Mouse (Mus musculus): ENCODE data around the gene Tead1.

Tead1 gene

DNA sequence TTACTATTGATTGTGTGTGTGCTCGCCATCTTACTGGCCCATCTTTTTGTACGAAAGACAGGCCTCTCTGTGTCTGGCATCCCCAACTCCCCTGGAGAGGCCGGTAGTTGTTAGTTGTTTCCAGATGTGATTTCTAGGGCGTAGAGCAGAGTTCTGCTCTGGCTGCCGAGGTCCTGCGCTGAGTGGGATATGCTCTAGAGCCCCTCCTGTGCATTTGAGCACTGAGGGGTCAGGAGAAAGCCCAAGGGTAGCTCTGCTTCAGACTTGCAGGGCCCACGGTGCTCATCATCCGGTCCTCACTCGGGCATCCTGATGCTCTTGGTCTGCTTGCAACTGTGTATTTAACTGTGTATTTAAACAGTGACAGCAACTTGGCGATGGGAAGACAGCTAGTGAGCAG is 7.5 kb downstream of the Tead1 start:
- DNase-seq: no peak

DNA sequence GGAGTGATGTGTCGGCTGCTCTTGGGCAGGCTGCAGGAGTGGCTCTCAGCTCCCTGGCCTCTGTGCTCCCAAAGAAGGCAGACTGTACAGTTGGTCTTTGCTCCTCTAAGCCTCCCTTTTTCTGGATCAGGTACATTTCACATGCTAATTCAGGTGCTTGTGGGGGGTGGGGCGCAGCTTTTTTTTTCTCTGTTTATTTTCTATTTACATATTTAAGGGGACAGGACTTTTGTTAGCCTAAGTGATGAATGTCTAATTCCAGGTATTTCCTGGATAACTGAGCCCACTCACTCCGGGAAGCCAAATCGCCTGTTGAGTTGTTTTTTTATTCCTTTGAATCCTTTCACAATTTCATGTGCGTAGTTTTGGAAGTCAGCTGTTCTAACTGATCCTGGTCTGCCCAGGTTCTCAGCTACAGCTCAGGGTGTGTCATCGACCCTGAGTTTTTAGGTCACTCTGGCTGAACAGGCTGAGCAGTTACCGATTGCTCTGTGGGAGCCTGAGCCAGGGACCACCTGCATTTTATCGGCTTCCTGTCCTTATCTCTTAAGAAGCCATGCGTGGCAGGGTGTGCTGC is 9.4 kb downstream of the Tead1 start:
- no peak for DNase-seq

DNA sequence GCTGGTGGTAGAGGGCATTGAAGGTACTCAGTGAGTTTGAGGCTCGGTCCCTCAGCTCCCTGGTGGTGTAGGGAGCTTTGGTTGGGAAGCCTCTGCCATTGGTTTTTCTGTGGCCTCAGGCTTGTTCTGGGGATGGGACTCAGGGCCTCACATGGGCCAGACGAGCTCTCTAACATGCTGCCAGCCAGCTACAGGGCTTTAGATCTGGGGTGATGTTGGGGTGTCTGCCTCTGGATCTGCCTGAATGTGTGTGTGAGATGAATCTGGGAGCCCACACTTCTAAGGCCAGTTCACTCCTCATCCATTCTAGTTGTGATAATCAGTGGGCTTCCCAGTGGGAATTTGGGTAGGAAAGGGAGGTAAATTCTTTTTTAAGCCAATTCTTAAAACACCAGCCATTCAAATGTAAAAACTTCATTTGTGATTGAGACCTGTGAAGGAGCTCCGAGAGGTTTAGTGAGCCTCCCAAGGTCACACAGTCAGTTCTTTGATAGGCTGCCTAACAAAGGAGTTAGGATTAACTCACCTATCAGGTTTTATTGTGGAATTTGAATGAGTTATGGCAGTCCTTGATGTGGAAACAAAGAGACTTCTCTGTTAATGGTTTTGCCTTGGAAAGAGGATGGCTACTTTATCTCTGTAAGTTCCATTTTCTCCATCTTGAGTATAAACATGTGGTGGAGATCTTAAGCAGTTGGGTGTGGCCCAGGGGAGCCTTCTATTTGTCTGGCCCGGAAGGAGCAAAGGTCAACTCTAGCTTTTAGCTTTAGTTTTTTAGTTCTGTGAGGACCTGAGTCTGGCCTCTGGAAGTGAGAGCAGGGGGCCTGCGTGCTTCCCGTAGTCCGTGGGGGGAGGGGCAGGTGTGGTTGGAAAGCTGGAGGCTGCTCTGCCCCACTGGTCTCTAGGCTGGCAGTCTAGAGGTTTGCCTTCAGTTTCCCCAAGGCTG is 12.0 kb downstream of the Tead1 start:
- no peak for DNase-seq

DNA sequence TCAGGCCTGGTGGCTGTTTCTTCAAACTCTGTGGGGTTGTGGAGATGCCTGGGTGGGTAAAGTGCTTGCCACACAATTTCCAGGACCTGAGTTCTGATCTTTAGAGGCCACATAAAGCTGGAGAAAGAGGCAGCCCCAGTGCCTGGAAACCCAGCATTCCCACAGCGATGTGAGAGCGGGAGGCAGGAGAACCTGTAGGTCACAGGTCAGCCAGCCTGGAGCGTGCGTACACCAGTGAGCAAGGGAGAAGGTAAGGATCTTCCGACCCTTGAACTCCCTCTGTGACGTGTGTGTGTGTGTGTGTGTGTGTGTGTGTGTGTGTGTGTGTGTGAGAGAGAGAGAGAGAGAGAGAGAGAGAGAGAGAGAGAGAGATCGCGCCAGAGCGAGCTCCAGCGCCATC is 14.4 kb downstream of the Tead1 start:
- DNase-seq: no peak

DNA sequence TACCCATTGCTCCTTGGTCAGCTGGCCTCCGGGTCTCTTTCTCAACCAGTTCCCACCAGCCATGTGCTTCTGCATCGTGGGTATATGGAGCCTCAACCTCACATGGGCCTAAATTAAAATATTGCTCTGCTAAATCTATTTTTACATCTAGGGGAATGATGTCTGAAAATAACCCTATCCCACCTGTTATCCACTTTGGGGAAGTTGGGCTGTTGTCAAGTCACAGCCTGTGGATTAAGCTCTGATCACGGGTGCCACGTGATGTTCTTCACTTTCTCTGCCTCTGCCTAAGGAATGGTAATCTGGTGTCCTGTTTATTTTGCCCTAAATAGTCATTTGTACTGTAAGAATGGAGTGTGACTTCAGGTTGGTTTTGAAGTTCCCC is 17.7 kb downstream of the Tead1 start:
- DNase-seq: no peak

DNA sequence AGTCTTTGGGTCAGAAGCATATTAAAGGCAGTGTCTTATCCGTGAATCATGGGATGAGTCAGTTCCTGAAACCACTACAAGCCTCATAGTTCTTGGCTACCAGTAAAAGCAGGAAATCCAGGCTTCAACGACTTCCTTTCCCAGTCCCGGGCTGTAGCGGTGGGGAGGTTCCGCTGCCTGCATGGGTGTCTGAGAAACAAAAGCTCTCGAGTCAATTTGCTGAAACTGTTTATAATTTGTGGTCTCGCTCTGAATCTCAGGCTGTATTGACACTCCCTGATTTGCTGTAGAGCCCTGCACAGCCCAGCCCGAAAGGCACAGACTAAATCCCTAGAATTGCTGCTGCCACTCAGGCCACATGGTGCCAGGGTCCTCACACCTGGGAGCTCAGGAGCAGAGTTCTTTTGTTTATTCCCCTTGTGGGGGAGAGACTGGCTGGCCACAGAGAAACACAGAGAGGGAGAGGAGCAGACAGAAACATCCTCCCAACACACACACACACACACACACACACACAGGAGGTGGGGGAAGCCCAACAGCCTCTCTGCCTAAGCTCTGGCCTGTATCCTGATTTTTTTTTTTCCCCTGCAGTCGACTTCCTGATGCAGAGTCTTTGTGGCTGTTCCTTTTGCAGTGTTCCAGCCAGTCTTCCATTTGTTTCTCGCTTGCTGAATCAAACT is 18.2 kb downstream of the Tead1 start:
- no peak for DNase-seq

DNA sequence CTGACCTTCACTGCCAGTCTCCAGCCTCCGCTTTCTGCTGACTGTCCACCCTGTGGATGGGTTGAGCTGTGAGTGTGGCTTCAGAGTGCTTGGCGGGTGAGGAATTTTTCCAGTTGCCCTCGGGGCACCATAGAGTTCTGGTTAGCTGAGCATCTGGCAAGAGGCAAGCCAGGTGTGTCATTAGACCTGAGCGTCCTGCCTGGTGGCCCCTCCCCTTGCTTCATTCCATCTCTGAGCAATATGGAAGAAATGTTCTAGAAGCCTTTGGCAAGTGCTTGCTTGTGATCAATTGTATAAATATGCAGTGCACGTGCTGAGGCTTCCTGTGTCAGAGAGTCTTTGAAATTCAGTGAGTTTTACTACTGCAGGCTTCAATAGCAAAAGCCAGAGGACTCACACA is 21.0 kb downstream of the Tead1 start:
- no peak for DNase-seq

DNA sequence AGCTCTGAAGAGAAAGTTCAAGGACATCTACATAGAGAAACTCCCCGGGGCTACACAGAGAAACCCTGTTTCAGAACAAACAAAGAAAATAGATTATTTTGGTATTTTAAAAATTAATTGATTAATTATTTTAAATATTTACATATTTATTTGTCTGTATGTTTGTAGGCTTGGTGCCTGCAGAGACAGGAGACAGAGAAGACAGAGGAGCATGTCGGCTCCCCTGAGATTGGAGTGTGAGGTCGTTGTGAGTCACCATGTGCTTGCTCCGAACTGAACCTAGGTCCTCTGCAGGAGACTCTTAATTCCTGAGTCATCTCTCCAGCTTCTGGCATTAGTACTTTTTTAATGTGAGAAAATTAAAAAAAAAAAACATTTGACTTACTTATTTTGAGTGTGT is 24.2 kb downstream of the Tead1 start:
- no peak for DNase-seq

DNA sequence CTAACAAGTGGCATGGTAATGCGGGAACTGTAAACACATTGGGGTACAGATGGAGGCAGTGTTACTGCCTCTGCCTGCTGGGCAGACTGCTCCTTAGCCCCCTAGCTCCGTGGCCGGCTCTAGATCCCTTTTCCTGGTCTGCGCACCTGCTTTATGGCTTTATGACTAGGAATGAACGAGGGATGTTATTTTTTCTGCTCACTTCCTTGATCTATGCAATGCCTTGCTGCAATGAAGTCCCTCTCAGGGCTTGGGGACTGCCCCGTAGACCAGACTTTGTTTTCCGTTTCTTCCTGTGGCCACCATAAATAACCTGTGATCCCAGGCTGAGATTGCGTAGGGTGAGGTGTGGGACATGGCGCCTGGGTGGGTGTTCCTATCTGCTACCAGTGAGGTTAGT is 26.8 kb downstream of the Tead1 start:
- no peak for DNase-seq

DNA sequence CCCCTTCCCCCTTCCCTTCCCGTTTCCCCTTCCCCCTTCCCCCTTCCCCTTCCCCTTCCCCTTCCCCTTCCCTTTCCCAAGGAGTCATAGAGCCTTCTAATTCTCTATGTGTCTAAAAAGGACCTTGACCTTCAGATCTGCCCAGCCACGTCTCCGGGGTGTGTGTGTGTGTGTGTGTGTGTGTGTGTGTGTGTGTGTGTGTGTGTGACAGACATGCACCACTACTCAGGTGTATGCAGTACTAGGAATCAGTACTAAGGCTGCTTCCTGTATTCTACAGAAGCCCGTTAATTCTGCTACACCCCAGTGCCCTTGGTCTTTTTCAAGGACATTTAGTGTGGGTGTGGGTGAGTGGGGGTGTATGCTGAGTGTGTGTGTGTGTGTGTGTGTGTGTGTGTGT is 27.6 kb downstream of the Tead1 start:
- no peak for DNase-seq

DNA sequence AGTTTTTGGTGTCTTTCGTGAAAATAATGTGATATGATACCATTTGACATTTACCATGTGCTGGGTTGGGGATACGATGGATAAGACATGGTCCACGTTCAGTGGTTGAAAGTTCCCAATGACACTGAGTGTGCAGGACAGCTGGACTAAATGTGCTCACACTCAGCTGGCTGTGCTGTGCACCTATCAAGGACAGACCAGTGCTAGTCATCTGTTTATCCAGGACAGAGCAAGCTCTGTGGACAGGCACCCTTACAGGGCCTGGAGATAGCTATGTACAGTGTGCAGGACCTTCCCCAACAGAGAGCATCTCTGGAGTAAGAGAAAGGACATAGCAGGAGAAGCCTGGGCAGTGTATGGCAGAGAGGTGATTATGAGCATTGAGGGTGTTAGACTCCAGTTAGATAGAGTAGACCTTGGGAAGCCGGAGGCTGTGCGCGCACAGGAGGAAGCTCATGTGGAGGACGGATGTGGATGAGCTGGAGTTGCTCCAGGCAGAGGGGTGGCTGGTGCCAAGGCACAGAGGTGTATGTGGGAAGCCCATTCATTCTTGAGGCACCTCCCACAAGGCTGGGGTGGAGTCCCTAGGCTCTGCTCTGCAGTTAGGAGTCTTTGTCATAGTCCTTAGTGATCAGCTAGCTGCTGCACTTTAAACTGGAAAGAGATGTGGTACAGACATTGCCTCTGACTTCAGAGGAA is 31.4 kb downstream of the Tead1 start:
- no peak for DNase-seq

DNA sequence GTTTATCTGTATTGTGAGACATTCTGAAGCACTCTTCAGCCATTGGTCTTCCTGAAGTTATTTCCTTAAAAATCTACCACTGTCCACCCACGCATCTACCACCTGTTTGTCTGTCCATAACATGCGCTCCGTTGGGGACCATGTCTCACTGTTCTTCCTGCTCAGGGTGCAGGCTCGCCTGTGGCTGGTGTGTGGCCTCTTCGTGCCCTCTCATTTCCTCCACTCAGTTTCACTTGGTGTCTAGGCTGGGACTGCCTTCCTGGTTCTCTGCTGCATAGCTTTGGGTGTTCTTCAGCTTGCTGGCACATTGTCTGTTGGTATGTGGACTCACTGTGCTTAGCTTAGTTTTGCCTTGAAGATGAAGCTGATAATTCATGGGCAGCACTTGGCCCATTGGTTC is 32.9 kb downstream of the Tead1 start:
- no peak for DNase-seq

DNA sequence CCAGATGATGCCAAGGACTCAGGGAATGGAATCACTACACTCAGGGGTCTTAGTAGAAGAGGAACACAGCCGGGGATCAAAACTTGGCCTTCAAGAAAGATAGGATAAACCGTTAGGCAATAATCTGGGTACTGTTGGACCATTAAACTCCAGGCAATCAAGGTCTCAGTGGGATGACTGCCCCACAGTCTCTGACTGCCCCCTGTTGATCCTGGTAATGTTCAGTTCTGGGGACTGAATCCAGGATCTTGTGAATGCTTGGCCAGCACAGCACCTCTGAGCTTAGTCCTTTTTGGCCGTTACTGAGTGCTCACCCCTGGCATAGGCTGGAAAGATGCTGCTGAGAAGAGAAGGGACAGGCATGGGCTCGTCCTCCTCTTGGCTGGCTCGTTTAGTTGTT is 34.4 kb downstream of the Tead1 start:
- DNase-seq: no peak

DNA sequence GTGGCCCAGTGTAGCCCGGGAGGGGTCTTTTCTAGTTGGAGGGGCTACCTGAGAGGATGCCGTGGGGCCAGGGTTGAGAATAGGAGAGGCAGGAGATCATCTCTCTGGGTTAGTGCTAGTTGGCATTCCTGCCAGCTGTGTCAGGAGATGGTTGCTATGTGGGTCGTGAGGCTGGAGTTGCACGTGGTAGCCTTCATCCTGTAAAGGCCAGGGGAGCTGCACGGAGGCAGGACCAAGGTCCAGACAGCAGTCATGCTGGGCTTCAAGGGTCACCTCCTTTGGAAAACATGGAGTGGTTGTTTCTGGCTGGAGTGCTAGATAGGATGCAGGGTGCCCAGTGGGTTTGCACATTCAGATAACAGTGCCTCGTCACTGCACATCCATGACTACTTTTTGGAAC is 35.7 kb downstream of the Tead1 start:
- no peak for DNase-seq

DNA sequence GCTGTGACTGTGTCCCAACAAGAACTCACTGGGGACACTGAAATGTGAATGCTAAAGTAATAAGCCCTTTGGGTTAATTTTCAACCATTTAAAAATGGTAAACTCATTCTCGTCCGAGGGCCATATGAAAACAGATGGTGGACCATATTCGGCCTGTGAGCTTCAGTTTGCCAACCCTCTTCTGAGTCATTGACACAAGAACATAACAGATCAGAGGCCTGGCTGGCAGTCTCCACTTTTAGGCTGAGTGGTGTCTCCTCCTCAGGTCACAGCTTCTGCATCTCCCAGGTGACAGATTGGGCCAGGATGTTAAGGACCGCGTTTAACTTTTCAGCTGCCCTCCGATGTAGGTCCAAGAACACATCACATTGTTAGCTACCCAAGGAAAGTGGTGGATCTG is 37.6 kb downstream of the Tead1 start:
- no peak for DNase-seq

DNA sequence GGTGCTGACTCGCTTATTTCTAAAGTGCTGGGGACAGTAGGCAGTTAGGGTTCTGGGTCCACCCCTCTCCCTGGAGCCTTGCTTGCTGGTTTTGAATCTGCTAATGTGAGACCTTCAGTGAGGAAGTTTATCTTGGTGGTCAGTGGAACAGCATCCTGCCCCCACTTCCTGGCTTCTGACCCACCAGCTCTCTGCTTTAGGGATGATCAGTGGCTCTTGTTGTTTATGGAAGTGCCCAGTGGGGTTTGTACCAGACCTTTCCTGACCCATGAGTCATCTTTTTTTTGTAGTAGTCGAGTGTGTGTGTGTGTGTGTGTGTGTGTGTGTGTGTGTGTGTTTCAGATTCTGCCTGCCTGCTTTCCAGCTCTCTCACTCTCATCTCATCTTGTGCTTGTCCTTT is 38.6 kb downstream of the Tead1 start:
- no peak for DNase-seq

DNA sequence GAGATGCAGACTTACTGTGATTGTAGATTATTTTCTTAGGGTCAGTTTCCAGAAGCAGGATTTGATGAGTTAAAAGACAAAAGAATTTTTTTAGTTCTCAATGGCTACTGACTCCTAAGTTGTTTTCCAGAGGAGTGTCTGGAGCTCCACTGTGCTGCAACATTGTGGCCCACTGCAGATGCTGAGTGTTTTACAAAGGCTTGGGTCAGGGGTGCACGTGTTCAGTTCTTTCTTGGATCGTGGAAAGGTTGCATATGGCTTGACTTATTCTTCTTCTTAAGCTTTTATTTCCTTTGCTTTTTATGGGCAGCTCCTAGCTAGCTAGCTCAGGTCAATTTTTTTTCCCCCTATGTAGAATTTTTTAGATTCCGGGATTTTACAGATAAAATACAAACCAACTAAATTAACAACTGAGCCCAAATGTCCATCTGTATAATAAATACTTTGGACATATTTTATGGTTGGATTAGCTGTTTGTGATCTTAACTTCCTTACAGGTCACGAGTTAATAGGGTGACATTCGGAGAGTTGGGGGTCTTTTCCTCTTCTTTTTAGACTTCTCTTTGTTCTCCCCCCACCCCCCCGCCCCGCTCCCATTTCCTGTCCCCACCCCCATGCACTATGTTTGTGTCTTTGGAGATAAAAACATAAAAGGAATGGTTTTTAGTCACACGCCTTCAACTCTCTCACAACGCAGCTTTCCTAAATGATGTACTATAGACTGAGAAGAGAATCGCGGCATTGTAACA is 40.5 kb downstream of the Tead1 start:
- DNase-seq: no peak

DNA sequence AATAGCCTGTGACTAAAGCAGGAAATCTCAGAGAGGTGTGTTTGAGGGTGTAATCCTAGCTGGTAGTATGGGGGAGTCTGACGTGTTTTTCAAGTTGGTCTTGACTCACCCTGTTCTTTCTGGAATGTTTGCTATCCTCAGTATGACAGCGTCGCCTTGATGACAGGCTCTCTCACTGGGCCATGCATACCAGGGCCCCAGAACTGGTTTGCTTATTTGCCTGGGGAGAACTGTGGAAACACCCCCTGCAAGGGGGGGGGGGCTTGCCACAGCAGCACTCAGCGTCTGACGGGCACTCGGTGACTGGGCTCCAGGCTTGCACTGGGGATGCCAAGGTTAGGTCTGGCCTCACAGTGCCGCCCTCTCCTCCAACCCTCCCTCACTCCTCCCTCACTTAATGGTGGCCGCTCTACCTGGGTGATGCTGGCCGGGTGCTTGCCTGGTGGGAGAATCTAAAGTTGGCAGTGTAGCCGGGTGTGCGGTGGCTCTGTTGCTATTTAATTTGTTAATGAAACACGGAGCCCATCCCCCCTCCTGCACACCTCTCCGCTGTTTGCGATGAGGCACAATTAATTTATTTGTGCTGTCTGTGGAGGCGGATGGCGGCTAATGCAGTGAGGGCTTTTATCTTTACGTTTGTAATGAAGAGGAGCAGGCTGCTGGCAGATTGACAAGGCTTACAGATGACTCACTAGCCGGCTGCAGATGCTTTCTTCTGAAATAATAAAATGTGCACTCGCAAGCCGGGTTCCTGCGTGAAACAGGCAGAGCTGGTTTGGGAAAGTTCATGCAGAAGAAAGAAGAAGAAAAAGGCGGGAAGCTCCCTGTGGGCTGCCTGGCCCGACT is 41.2 kb downstream of the Tead1 start:
- peak; percentile 52 for DNase-seq

DNA sequence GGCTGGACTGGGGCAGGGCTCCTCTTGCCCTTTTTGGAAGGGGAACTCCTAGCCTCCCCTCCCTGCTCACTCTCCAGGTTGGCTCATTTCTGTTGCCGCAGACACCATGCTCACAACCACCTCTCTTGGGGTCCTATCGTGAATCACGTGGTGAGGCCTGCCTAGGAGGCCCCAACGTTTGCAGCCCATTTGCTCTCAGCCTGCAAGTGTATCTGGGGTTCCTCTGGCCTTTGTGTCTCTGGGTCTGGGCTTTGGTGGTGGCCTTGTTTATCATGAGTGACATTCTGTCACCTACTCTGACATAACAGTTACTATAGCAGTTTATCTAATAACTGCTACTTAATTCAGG is 41.8 kb downstream of the Tead1 start:
- no peak for DNase-seq

DNA sequence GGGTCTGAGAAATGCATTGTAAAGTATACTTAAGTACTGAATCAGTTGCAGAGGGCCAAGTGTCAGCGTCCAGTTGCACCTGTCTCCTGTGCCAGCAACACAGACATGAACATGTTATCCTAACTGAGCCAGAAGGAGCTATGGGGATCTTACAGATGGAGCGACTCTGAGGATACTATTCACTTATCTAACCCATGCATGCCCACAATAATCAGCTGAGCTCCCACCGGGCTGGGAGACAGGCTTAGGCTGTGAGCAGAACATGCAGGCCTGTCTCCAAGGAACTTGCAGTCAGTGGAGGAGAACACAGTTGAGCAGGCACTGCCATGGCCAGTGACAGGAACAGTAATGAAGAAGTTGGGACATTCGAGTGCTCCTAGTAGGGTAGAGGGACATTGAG is 42.7 kb downstream of the Tead1 start:
- DNase-seq: no peak

DNA sequence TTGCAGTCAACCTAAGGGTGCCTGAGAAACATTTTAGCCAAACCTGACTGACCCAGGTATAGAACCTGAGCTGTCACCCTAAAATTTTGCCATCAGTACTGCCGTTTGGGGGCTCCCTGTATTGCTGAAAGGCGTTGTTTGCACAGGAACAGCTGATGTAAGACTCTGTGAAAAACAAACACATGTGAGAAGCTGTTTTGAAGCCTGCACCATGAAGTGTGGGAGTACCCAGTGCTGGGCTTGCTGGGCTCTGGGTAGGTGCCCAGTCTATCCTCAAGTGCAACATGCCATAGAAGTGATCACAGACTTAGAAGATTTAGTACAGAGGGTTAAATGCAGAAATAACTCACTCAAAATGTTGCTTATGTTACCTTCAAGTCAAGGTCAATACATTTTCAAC is 49.3 kb downstream of the Tead1 start:
- DNase-seq: no peak

DNA sequence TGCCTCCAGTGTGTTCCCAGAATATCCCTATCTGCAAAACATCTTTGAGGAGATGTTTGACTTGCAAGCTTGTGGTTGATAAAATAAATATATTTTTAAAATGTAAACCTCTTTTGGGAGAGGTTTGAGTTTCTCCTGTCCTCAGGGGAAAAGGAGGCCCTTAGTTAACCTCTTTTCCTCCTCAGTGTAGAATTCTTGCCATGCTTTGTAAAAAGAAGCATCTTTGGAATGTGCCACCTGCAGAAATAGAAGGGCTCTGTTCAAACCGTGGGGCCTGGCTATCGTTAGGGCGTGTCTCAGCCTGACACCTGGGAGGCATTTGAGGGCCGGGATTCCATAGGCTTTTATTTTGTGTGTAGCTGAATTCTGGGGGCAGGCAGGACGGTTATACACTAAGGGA is 51.1 kb downstream of the Tead1 start:
- no peak for DNase-seq
